Mouse (Mus musculus) gastrocnemius, postnatal 4 days (tissue): ENCODE data around the gene Psmd1. TPM values are rescaled to one million over a fixed set of nuclear protein-coding genes. Genes with fewer than 3 reads are reported as not detected.
A peak's percentile ranks its signal among the peaks of the same experiment; 100 is the strongest.

Experiments
- DNase-seq, 2 experiments: peaks; one replicate each; pipeline ENCODE4 v3.0.0; 2021 to 2022; ENCODE audit warnings: low spot score in 2 of 2, mixed read lengths in 2 of 2
- total RNA-seq, 2 experiments: library from RNA; stranded (reverse); gene quantifications; 2 replicates each; pipeline ENCODE4 v1.2.3; 2021

The Psmd1 gene
- total RNA-seq, 2 experiments from 2014 or later = 120 to 139 TPM

GRCm38 (mm10) chr1:86058856-86059769 is 5.1 kb upstream of the Psmd1 start:
- peak; percentile 70 to 91 for DNase-seq

GRCm38 (mm10) chr1:86062523-86062922 is 1.7 kb upstream of the Psmd1 start:
- no peak for DNase-seq

- DNase-seq = no peak
Measured at GRCm38 (mm10) chr1:86076565-86076964, 12.4 kb downstream of the Psmd1 start.

DNA sequence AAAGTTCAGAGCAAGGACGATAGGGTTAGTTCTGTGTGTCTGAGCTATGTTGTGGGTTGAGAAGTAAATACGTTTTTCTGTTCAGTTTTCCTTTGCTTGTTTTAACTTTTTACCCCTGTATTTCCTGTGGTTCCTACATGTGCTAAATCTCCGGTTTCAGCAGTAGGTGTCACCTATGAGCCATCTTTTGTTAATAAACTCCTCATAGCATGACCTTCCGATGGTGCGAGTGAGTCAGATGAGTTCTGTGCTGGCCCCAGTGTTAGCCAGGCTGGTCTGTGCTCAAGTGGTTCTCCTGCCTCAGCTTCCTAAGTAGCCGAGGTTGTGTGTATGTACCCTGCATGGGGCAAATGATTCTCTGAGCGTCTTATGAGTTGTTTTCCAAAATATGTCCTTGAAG is 30.2 kb downstream of the Psmd1 start:
- no peak for DNase-seq

GRCm38 (mm10) chr1:86105054-86105453 is 40.9 kb downstream of the Psmd1 start:
- DNase-seq = no peak

- peak; percentile 18 to 40 for DNase-seq
Measured at GRCm38 (mm10) chr1:86111779-86112178, 47.6 kb downstream of the Psmd1 start, which contains the start of gene Htr2b. Gene Htr2b (minus strand): TSS chr1:86111970.

DNA sequence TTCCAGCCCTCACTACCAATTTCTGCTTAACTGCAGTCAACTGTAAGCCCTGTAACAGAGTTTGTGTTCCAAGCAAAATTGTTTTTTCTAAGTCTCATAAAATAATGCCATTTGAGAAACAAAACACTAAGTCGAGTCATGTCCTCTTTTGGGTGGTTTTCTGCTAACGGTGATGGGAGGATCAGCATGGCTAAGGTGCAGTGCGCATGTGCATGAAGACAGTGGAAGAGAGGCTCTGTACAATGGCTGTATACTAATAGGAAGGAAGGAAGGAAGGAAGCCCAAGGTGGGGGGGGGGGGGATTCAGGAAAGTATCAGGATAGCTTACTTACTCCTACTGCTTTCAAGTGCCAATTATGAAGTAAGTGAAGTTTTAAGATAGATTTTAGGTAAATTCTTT is 50.0 kb downstream of the Psmd1 start:
- DNase-seq = no peak

GRCm38 (mm10) chr1:86119549-86119948 is 55.4 kb downstream of the Psmd1 start:
- DNase-seq = no peak

- DNase-seq = no peak
Measured at GRCm38 (mm10) chr1:86126036-86126435, 61.8 kb downstream of the Psmd1 start.

DNA sequence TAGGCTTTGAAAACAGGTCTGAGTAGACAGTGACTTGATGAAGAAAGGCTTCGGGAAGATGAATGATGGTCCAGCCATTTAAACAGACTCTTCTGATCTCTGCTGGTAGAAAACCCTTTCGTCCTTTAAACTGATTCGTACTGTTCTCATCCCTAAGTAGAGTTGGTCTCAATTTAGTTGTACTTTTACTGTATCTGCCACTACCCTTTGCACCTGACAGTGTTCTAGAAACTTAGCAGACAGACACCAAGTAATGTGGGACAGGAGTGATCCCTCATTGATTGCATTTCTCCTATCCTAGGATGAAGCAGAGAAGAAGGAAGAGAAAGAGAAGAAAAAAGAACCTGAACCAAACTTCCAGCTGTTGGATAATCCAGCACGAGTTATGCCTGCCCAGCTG is 69.2 kb downstream of the Psmd1 start, which contains the start of gene Gm21972:
Gm21972 (plus strand) TSS at position 301 of the 400 bp plus-strand sequence.
- DNase-seq = no peak

- DNase-seq = no peak
Measured at GRCm38 (mm10) chr1:86135315-86135714, 71.1 kb downstream of the Psmd1 start.

GRCm38 (mm10) chr1:86141081-86141480 is 76.9 kb downstream of the Psmd1 start:
- DNase-seq = no peak

DNA sequence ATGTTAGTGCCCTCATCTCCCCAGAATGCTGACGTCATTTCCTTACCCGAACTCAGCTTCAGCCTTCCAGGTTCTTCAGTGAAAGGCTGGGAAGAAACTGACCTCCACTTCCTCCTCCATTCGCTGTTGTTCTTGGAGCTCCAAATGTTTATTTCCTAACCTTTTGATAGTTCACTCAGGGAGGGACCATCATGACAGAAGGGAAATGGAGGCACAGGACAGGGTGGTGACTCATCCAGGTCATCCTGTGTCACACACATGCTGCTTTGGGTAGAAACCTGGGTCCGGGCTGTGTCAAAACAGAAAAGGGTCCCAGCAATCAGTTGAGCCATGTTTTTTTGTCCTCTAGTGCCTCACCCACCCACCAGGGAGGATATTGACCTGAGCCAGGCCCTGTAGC is 79.0 kb downstream of the Psmd1 start:
- DNase-seq = no peak

- no peak for DNase-seq
Measured at GRCm38 (mm10) chr1:86144001-86144944, 80.1 kb downstream of the Psmd1 start.

DNA sequence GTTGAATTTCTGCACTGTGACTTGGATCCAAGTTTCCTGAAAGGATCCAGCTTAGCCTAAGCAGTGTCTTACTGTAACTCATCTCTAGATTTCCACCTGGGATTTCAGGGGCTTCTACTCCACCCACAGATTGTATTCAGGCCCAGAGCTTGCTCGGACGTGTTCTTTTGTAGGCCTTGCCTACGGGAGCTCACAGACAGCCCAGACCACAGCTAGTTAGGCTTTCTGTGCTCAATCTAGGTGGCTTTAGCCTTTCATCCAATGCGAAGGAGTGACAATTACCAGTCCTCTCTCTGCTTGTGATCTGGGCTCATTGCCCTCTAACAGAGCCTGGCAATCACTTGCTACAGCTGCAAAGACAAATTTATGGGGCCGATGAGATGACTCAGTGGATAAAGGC is 82.1 kb downstream of the Psmd1 start:
- no peak for DNase-seq

DNA sequence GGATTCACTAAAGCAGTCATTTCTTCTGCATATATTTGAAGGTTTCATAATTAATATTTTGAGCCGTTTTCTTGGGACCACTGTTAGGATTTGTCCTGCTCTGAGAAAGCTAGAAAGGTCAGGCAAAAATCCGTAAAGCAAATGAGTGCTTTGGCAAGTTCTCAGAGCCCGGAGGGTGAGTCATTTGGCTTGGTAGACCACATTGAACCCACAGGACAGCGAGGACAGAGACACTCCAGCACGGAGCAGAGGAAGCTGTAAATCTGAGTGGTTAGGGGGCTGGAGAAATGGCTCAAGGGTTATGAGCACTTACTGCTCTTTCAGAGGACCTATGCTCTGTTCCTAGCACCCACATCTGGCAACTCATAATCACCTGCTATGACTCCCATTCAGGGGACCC is 83.4 kb downstream of the Psmd1 start:
- no peak for DNase-seq

- DNase-seq = no peak
Measured at GRCm38 (mm10) chr1:86148161-86148560, 84.0 kb downstream of the Psmd1 start.

GRCm38 (mm10) chr1:86150929-86151328 is 86.7 kb downstream of the Psmd1 start:
- DNase-seq = no peak

- DNase-seq = no peak
Measured at GRCm38 (mm10) chr1:86151376-86151775, 87.2 kb downstream of the Psmd1 start.

DNA sequence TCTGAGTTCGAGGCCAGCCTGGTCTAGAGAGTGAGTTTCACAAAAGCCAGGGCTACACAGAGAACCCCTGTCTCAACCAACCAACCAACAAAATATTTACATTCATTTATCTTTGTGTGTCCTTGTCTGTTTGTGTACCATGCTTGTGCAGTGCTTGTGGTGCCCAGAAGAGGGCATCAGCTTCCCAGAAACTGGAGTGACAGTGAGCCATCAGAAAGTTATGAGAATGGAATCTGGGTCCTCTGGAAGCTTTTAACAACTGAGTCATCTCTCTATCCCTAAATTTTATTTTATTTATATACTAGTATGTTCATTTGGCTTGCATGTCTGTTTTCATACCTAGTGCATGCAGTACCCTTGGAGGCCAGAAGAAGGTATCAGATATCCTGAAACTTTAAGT is 88.4 kb downstream of the Psmd1 start:
- DNase-seq = no peak

GRCm38 (mm10) chr1:86154133-86154823 is 90.1 kb downstream of the Psmd1 start, which contains the start of gene Armc9:
Gene Armc9 (plus strand): TSS chr1:86154780.
- peak; percentile 83 to 93 for DNase-seq
